Mouse (Mus musculus) lung, postnatal 4 days (tissue): ENCODE measurements around the gene Nmur1.

Source experiments
- DNase-seq, 2 experiments: peaks; one replicate each; pipeline ENCODE4 v3.0.0; 2021

Gene Nmur1

GRCm38 (mm10) chr1:86440887-86441723 lies 15.1 kb upstream of the Nmur1 start:
- peak; percentile 73 to 83 for DNase-seq

GRCm38 (mm10) chr1:86440171-86440886 lies 14.3 kb upstream of the Nmur1 start:
- peak; percentile 90 to 95 for DNase-seq

GRCm38 (mm10) chr1:86439487-86440170 lies 13.6 kb upstream of the Nmur1 start:
- no peak for DNase-seq

GRCm38 (mm10) chr1:86438501-86438900 lies 12.5 kb upstream of the Nmur1 start:
- no peak for DNase-seq

GRCm38 (mm10) chr1:86438014-86438319 lies 11.9 kb upstream of the Nmur1 start:
- DNase-seq = no peak

- DNase-seq = peak; percentile 25 to 41
Observed at GRCm38 (mm10) chr1:86437219-86438013, 11.4 kb upstream of the Nmur1 start.

GRCm38 (mm10) chr1:86435302-86435821 lies 9.3 kb upstream of the Nmur1 start:
- DNase-seq = peak; percentile 77 to 83

- DNase-seq = peak; percentile 99
Observed at GRCm38 (mm10) chr1:86434439-86435201, 8.6 kb upstream of the Nmur1 start.

GRCm38 (mm10) chr1:86434001-86434400 lies 8.0 kb upstream of the Nmur1 start:
- DNase-seq = peak in 1 of 2 experiments; percentile 86

GRCm38 (mm10) chr1:86433359-86433758 lies 7.3 kb upstream of the Nmur1 start:
- no peak for DNase-seq

GRCm38 (mm10) chr1:86432778-86433177 lies 6.8 kb upstream of the Nmur1 start:
- DNase-seq = no peak

GRCm38 (mm10) chr1:86430056-86430455 lies 4.0 kb upstream of the Nmur1 start:
- DNase-seq = peak; percentile 72 to 84

- no peak for DNase-seq
Observed at GRCm38 (mm10) chr1:86424835-86425547, 1.0 kb downstream of the Nmur1 start.

- DNase-seq = no peak
Observed at GRCm38 (mm10) chr1:86424336-86424735, 1.7 kb downstream of the Nmur1 start.

GRCm38 (mm10) chr1:86423879-86424278 lies 2.1 kb downstream of the Nmur1 start:
- DNase-seq = no peak

GRCm38 (mm10) chr1:86421007-86421406 lies 5.0 kb downstream of the Nmur1 start:
- peak; percentile 41 to 55 for DNase-seq

GRCm38 (mm10) chr1:86416321-86416720 lies 9.7 kb downstream of the Nmur1 start:
- peak in 1 of 2 experiments; percentile 47 for DNase-seq

- peak in 1 of 2 experiments; percentile 58 for DNase-seq
Observed at GRCm38 (mm10) chr1:86415612-86416184, 10.3 kb downstream of the Nmur1 start.

GRCm38 (mm10) chr1:86415144-86415543 lies 10.9 kb downstream of the Nmur1 start:
- no peak for DNase-seq

- DNase-seq = no peak
Observed at GRCm38 (mm10) chr1:86414715-86415114, 11.3 kb downstream of the Nmur1 start.

- no peak for DNase-seq
Observed at GRCm38 (mm10) chr1:86409476-86409875, 16.6 kb downstream of the Nmur1 start.
